Mouse (Mus musculus) hindbrain, postnatal 0 days (tissue): ENCODE data around the gene Cerk. TPM values are rescaled to one million over a fixed set of nuclear protein-coding genes. Genes with fewer than 3 reads are reported as not detected.

ENCODE experiments used
- ATAC-seq: fragments of 200-750 bp; cut with Nextera tagmentation; 2 replicates; pipeline ENCODE4 v1.8.0; 2017; ENCODE audit warnings: mild to moderate bottlenecking, moderate TSS enrichment, moderate library complexity
- DNase-seq: peaks from one replicate; pipeline ENCODE4 v3.0.0-alpha.2; 2015; ENCODE audit warnings: low spot score
- H3K27ac ChIP-seq: fragments of 300-500 bp; sonication (generic); 2 replicates; pipeline ENCODE4 v1.5.1; 2014; ENCODE audit warnings: mild to moderate bottlenecking
- H3K27me3 ChIP-seq: fragments of 300-500 bp; sonication (generic); 2 replicates; pipeline ENCODE4 v1.6.1; 2014; ENCODE audit warnings: low read length, mixed read lengths; ENCODE audit not compliant: insufficient read depth
- H3K36me3 ChIP-seq: fragments of 300-500 bp; sonication (generic); 2 replicates; pipeline ENCODE4 v1.6.1; 2014; ENCODE audit warnings: low read length, mixed read lengths; ENCODE audit not compliant: insufficient read depth
- H3K4me1 ChIP-seq: fragments of 300-500 bp; sonication (generic); 2 replicates; pipeline ENCODE4 v1.6.1; 2014; ENCODE audit warnings: antibody characterized with exemption, low read length, mixed read lengths; ENCODE audit not compliant: insufficient read depth
- H3K4me2 ChIP-seq: fragments of 300-500 bp; sonication (generic); 2 replicates; pipeline ENCODE4 v1.6.1; 2014; ENCODE audit warnings: low read depth, mild to moderate bottlenecking, low read length, moderate library complexity, mixed read lengths
- H3K4me3 ChIP-seq: fragments of 300-500 bp; sonication (generic); 2 replicates; pipeline ENCODE4 v1.5.1; 2014; ENCODE audit warnings: low read length
- H3K9ac ChIP-seq: fragments of 300-500 bp; sonication (generic); replicated peaks from 2 replicates; pipeline ENCODE4 v1.6.1; 2014; ENCODE audit warnings: mild to moderate bottlenecking, low read length, moderate library complexity, mixed read lengths
- H3K9me3 ChIP-seq: fragments of 300-500 bp; sonication (generic); 2 replicates; pipeline ENCODE4 v1.6.1; 2016; ENCODE audit warnings: low read length, mixed read lengths
- CTCF ChIP-seq: IDR thresholded peaks from 2 replicates; pipeline ENCODE4 v1.5.1; 2016; ENCODE audit warnings: antibody characterized with exemption, control low read depth, low read depth
- WGBS: fragments of 180-500 bp; shearing (Covaris S2); extraction: QIAGEN DNeasy Blood & Tissue Kit; methylation state at CpG from one replicate; pipeline ENCODE4 v1.1.7; 2014; 5-methylcytosine and 5-hydroxymethylcytosine counted together
- polyA plus RNA-seq: library from polyadenylated mRNA; unstranded; fragments of >200 nt; fragmentation: Nextera tagmentation; extraction: Ambion mirVana; gene quantifications from 2 replicates; pipeline ENCODE4 v1.2.1, GENCODE M21; 2015
- total RNA-seq: library from RNA; depleted of rRNA; stranded (reverse); fragments of >200 nt; gene quantifications from 2 replicates; pipeline ENCODE4 v1.2.3, GENCODE M21; 2014

The Cerk gene
- total and polyA plus RNA-seq, 2 experiments from 2014 or later = 23.4 to 46.3 TPM

DNA sequence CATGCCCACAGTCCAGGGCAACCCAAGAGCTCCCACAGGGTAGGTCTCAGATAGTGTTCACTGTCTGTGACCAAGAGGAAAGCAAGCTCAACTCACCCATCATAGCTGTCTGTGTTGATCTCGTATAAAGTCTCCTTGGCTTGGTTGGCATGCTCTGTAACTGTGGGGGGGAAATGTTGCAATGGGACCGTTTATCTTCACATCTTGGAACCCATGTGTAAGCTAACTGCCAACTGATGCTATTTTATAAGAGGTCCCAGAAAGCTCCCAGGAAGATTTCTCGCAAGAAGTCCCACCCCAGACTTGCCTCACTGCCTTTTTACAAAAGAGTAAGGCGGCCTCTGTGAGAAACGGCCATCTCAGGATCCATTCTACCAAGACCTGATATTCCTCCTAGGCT lies 29.4 kb downstream of the Cerk start:
- TF ChIP-seq CTCF = no peak
- WGBS = 72% methylated on average over 5 of the region's 5 CpGs
- no peak for DNase-seq
- no peak overlapping the region for H3K9ac ChIP-seq
- H3K27me3 ChIP-seq = no peaks in the 10 kb centered on the region
- no peak overlapping the region for H3K4me2 ChIP-seq
- H3K9me3 ChIP-seq = no peaks in the 10 kb centered on the region
- no peak for ATAC-seq
- H3K27ac ChIP-seq = no peak overlapping the region
- peaks cover 9% of the 10 kb centered on the region; the same call in 1 of the 2 replicates for H3K36me3 ChIP-seq
- H3K4me1 ChIP-seq = no peaks in the 10 kb centered on the region
- no peak overlapping the region for H3K4me3 ChIP-seq

DNA sequence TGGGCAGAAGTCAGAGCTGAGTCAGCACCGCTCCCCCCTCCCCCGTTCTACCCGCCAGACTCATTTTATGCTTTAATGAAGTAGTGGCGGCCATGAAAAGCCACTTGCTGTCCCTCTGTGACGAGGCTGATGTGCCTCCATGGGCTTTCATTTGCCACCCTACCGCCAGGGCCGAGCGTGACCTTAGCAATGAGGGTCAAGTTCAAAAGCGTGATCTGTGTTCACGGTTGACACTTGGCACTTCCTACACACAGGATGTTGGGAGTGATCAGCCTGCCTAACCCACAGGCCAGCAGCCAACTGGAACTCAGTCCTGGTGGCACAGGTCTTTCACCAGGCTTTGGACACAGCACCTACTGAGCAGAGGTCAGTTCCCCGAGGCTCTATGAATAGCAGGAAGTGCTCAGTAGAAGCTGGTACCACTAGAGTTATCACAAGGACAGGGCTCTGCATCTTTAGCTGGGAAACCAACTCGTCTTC lies 32.4 kb downstream of the Cerk start:
- DNase-seq = no peak
- no peak overlapping the region for H3K27ac ChIP-seq
- H3K4me1 ChIP-seq = no peaks in the 10 kb centered on the region
- 72% methylated on average over 12 of the region's 12 CpGs for WGBS
- peaks cover 20% of the 10 kb centered on the region; the same call in 1 of the 2 replicates for H3K36me3 ChIP-seq
- TF ChIP-seq CTCF = no peak
- H3K4me3 ChIP-seq = no peak overlapping the region
- H3K9ac ChIP-seq = no peak overlapping the region
- no peaks in the 10 kb centered on the region for H3K9me3 ChIP-seq
- no peak overlapping the region for H3K4me2 ChIP-seq
- no peak for ATAC-seq
- no peaks in the 10 kb centered on the region for H3K27me3 ChIP-seq

DNA sequence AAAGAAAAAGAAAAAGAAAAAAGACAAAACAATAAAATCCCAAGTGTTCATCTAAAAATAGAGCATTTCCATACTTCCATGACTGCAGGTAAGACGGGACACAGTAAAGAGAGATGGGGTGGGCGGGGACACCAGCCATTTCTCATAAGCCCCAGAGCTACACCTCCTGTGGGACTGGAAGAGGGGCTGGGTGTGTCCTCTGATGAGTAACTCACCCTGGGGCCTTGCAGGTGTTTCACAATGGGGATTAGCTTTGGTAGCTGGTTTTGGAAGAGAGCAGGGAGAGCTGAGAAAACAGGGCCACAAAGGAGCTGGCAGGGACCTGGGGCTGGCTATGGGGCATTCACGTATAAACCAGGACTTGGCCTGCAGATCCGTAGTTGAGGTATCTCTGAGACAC lies 35.3 kb downstream of the Cerk start:
- Histone ChIP-seq H3K36me3 (peaks cover 41% of the 10 kb centered on the region), H3K9ac (no peak overlapping the region), H3K27me3 (no peaks in the 10 kb centered on the region), H3K9me3 (no peaks in the 10 kb centered on the region), H3K4me1 (no peaks in the 10 kb centered on the region), H3K27ac (no peak overlapping the region), H3K4me3 (no peak overlapping the region), H3K4me2 (no peak overlapping the region)
- DNase-seq (no peak), ATAC-seq (no peak)
- WGBS = 80% methylated on average over 4 of the region's 4 CpGs
- TF ChIP-seq CTCF = no peak

DNA sequence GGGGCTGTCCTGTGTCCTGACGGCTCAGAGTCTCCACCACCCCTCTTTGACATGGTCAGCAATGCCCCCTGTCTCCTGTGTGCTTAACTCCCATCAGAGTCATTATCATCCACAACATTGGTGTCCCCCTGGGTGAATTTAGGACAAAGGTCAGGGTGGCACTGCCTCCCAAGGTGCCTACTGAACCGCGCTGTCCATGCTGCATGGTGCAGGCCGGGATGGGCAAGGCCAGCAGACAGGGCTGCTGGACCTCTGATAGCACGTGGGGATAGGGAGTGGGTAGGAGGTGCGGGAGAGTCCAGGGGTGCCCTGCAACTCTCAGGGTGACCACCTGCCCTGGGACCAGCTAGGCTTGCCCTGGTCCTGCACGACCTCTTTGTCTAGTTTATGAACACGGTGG lies 39.0 kb downstream of the Cerk start:
- no peaks in the 10 kb centered on the region for H3K27me3 ChIP-seq
- TF ChIP-seq CTCF = no peak
- peaks cover 52% of the 10 kb centered on the region for H3K36me3 ChIP-seq
- ATAC-seq = peak; percentile 21; the same call in 1 of the 2 replicates
- H3K4me3 ChIP-seq = no peak overlapping the region
- H3K4me1 ChIP-seq = no peaks in the 10 kb centered on the region
- H3K27ac ChIP-seq = no peak overlapping the region
- H3K9ac ChIP-seq = no peak overlapping the region
- H3K4me2 ChIP-seq = no peak overlapping the region
- WGBS = 84% methylated on average over 8 of the region's 8 CpGs
- H3K9me3 ChIP-seq = no peaks in the 10 kb centered on the region
- no peak for DNase-seq

DNA sequence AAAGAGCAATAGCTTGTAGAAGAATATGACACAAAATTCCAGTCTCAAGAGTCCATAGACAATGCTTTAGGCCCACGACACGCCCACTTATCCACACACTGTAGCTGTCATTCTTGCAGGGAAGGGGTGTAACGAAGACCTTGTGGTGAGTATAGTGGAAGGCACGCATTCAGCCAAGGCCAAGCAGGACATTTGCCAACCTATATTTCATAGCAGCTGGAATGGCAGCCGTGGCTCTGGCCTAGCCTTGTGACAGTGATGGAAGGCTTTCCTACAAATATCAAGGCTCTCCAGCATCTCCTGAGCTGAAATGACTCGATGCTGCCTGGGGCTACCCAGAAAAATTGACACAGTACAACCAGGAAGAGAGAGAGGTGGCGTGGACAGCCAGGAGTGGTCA lies 40.9 kb downstream of the Cerk start:
- no peak overlapping the region for H3K4me2 ChIP-seq
- no peaks in the 10 kb centered on the region for H3K4me1 ChIP-seq
- H3K4me3 ChIP-seq = no peak overlapping the region
- H3K9me3 ChIP-seq = no peaks in the 10 kb centered on the region
- ATAC-seq (no peak), DNase-seq (no peak)
- 71% methylated on average over 7 of the region's 7 CpGs for WGBS
- H3K27me3 ChIP-seq = no peaks in the 10 kb centered on the region
- no peak overlapping the region for H3K27ac ChIP-seq
- H3K9ac ChIP-seq = no peak overlapping the region
- H3K36me3 ChIP-seq = peaks cover 66% of the 10 kb centered on the region
- TF ChIP-seq CTCF = no peak

DNA sequence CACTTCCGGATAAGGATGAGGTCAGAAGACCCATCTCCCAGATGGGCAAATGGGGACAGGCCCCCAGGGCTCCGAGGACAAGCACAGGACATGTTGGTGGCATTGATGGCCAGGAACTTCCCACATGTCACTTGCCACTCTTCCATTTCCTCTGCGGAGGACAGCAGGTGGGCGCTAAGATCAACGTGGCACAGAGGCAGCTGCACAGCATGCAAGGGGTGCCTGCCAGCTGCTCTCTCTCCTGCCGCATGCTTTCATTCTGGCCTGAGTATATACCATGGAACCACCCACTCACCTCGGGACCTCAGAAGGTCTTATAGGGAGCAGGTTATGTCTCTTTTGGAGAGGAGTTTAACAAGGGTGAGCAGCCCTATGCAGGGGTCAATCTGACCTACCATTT lies 41.4 kb downstream of the Cerk start:
- 66% methylated on average over 7 of the region's 7 CpGs for WGBS
- Histone ChIP-seq H3K9me3 (no peaks in the 10 kb centered on the region), H3K4me3 (no peak overlapping the region), H3K27me3 (no peaks in the 10 kb centered on the region), H3K4me1 (no peaks in the 10 kb centered on the region), H3K4me2 (no peak overlapping the region), H3K36me3 (peaks cover 65% of the 10 kb centered on the region), H3K9ac (no peak overlapping the region), H3K27ac (no peak overlapping the region)
- ATAC-seq (no peak), DNase-seq (no peak)
- TF ChIP-seq CTCF = no peak

DNA sequence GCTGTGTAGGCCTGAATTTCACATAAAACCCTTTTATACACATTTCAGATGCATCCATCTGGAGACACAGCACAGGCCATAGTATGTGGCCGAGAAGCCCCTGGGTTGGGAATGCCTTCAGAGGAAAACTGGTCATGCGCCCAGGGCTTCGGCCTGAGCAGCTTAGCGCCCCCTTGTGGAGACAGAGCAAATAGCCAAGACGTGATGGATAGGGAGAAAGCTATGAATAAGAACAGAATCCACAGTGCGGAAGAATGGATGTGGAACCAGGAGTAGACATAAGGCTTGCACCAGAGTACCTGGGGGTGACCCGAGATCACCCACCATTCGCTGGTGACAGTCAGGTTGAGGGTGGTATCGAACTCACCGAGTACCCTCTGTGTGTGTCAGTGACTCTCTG lies 45.6 kb downstream of the Cerk start:
- H3K27ac ChIP-seq = 0 out of 2 replicates have a peak overlapping the region, but pooled peaks have one; percentile 48
- H3K4me1 ChIP-seq = no peaks in the 10 kb centered on the region
- DNase-seq = peak; percentile 90
- no peak overlapping the region for H3K4me3 ChIP-seq
- peak; percentile 97 for TF ChIP-seq CTCF
- 26% methylated on average over 10 of the region's 10 CpGs for WGBS
- no peaks in the 10 kb centered on the region for H3K27me3 ChIP-seq
- peaks cover 41% of the 10 kb centered on the region for H3K36me3 ChIP-seq
- no peak overlapping the region for H3K4me2 ChIP-seq
- no peak overlapping the region for H3K9ac ChIP-seq
- no peaks in the 10 kb centered on the region for H3K9me3 ChIP-seq
- ATAC-seq = peak; percentile 41; the same call in 1 of the 2 replicates
